Mouse (Mus musculus) lung, adult 2 months (tissue): Measurements from ENCODE around the gene Slc10a7.

Experiments used
- CTCF ChIP-seq: fragments of 200-500 bp; IDR thresholded peaks from 2 replicates; pipeline ENCODE4 v1.5.1; 2011; ENCODE audit warnings: mild to moderate bottlenecking, low read length, control low read depth; ENCODE audit not compliant: insufficient read depth
- POLR2A ChIP-seq: fragments of 200-500 bp; IDR thresholded peaks from 2 replicates; pipeline ENCODE4 v1.6.1; 2011; ENCODE audit warnings: low read depth, mild to moderate bottlenecking, control low read depth, low read length, borderline replicate concordance; ENCODE audit errors: extremely low read depth

GRCm38 (mm10) chr8:78732410-78732809, 223.3 kb downstream of the Slc10a7 start:
- TF ChIP-seq CTCF, result no peak
- TF ChIP-seq POLR2A, result no peak
